Mouse (Mus musculus) heart, embryonic 14.5 days (tissue): ENCODE data around the gene Hspb3. TPM values are rescaled to one million over a fixed set of nuclear protein-coding genes. Genes with fewer than 3 reads are reported as not detected.

Experiments
- ATAC-seq: fragments of 200-750 bp; cut with Nextera tagmentation; 2 replicates; pipeline ENCODE4 v1.8.0; 2017; ENCODE audit warnings: low read depth, moderate TSS enrichment; ENCODE audit not compliant: insufficient number of reproducible peaks, insufficient read depth, low FRiP score
- H3K27ac ChIP-seq, 2 experiments: fragments of 200-500 bp in 1 of 2; fragments of 300-500 bp in 1 of 2; sonication (generic) in 1 of 2; replicated peaks in 1 of 2; 2 replicates each; pipeline ENCODE4 v1.5.1; 2012 to 2014; ENCODE audit warnings: low read depth in 2 of 2, low read length in 2 of 2, control low read depth in 1 of 2, mild to moderate bottlenecking in 1 of 2, mixed read lengths in 1 of 2; ENCODE audit not compliant: control insufficient read depth in 1 of 2, insufficient read depth in 1 of 2
- H3K27me3 ChIP-seq: fragments of 300-500 bp; sonication (generic); 2 replicates; pipeline ENCODE4 v1.6.1; 2014; ENCODE audit warnings: mild to moderate bottlenecking, low read length, control low read depth; ENCODE audit not compliant: control insufficient read depth, insufficient read depth
- H3K36me3 ChIP-seq: fragments of 300-500 bp; sonication (generic); 2 replicates; pipeline ENCODE4 v1.6.1; 2014; ENCODE audit warnings: mild to moderate bottlenecking, control low read depth, low read length, mixed read lengths; ENCODE audit not compliant: control insufficient read depth, insufficient read depth
- H3K4me1 ChIP-seq, 2 experiments: fragments of 200-500 bp in 1 of 2; fragments of 300-500 bp in 1 of 2; sonication (generic) in 1 of 2; 2 replicates each; pipeline ENCODE4 v1.6.1; 2012 to 2014; ENCODE audit warnings: low read length in 2 of 2, control low read depth in 1 of 2, mixed read lengths in 1 of 2; ENCODE audit not compliant: control insufficient read depth in 2 of 2, insufficient read depth in 2 of 2
- H3K4me2 ChIP-seq: fragments of 300-500 bp; sonication (generic); 2 replicates; pipeline ENCODE4 v1.6.1; 2014; ENCODE audit warnings: mild to moderate bottlenecking, low read length
- H3K4me3 ChIP-seq, 2 experiments: fragments of 200-500 bp in 1 of 2; fragments of 300-500 bp in 1 of 2; sonication (generic) in 1 of 2; 2 replicates each; pipeline ENCODE4 v1.5.1; 2012 to 2014; ENCODE audit warnings: low read length in 2 of 2, mild to moderate bottlenecking in 2 of 2, control low read depth in 1 of 2, low read depth in 1 of 2, moderate library complexity in 1 of 2; ENCODE audit not compliant: control insufficient read depth in 1 of 2, insufficient read depth in 1 of 2
- H3K9ac ChIP-seq: fragments of 300-500 bp; sonication (generic); 2 replicates; pipeline ENCODE4 v1.6.1; 2014; ENCODE audit warnings: mild to moderate bottlenecking, low read length
- H3K9me3 ChIP-seq: fragments of 300-500 bp; sonication (generic); 2 replicates; pipeline ENCODE4 v1.6.1; 2016; ENCODE audit warnings: low read length, control low read depth; ENCODE audit not compliant: control insufficient read depth
- WGBS: fragments of 180-500 bp; shearing (Covaris S2); extraction: QIAGEN DNeasy Blood & Tissue Kit; methylation state at CpG from one replicate; pipeline ENCODE4 v1.1.7; 2014; 5-methylcytosine and 5-hydroxymethylcytosine counted together
- polyA plus RNA-seq: library from polyadenylated mRNA; unstranded; fragments of >200 nt; fragmentation: Nextera tagmentation; extraction: Ambion mirVana; gene quantifications from 2 replicates; pipeline ENCODE4 v1.2.1, GENCODE M21; 2014

Hspb3 gene
- polyA plus RNA-seq, 1 experiment from 2014 or later: 60.4 TPM

- Histone ChIP-seq H3K4me3 (peak overlapping the region; percentile 55 to 81), H3K4me2 (peak overlapping the region; percentile 80), H3K9ac (peak overlapping the region; percentile 92), H3K4me1 (peaks cover 26 to 40% of the 10 kb centered on the region in 2 experiments), H3K36me3 (no peaks in the 10 kb centered on the region), H3K27ac (peak overlapping the region; percentile 83 to 91; a peak in 3 of 4 replicates), H3K27me3 (no peaks in the 10 kb centered on the region), H3K9me3 (no peaks in the 10 kb centered on the region)
- WGBS: 7% methylated on average over 49 of the region's 49 CpGs
- no peak for ATAC-seq
These were observed 46.1 kb downstream of the Hspb3 start for GRCm38 (mm10) chr13:113617338-113617890.

DNA sequence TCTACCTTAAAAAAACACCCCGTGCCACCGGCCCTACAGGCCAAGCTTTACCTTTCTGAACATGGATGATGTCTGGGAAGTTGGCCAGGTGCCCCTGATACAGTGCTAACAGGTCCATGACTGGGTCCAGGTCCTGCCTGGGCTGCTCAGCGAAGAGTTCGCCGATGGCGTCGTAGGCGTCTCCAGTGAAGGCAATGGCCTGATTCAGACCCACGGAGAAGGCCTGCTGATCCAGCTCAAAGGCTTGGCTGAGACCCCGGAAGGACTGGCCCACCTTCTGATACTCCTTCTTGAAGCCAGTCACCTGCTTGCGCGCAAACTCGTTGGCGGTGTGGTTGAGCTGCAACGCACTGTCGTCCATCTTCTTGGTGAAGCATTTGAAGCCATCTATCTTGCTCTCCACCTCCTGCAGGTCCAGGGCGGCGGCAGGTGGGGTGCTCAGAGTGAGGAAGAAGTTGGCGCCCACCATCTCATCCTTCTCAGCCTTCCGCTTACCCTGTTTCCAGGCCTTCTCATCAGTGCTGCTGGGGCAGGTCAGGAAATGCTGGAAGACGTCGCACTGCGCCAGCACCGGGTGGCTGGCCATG, 46.6 kb downstream of the Hspb3 start:
- no peak for ATAC-seq
- Histone ChIP-seq H3K4me1 (peaks cover 31 to 45% of the 10 kb centered on the region in 2 experiments), H3K9me3 (no peaks in the 10 kb centered on the region), H3K4me3 (peak overlapping the region; percentile 55 to 81), H3K27ac (peak overlapping the region; percentile 23 to 79; a peak in 3 of 4 replicates), H3K27me3 (no peaks in the 10 kb centered on the region), H3K9ac (peak overlapping the region; percentile 92), H3K36me3 (peaks cover 5% of the 10 kb centered on the region; the same call in 1 of the 2 replicates), H3K4me2 (peak overlapping the region; percentile 80)
- WGBS: 40% methylated on average over 24 of the region's 24 CpGs

DNA sequence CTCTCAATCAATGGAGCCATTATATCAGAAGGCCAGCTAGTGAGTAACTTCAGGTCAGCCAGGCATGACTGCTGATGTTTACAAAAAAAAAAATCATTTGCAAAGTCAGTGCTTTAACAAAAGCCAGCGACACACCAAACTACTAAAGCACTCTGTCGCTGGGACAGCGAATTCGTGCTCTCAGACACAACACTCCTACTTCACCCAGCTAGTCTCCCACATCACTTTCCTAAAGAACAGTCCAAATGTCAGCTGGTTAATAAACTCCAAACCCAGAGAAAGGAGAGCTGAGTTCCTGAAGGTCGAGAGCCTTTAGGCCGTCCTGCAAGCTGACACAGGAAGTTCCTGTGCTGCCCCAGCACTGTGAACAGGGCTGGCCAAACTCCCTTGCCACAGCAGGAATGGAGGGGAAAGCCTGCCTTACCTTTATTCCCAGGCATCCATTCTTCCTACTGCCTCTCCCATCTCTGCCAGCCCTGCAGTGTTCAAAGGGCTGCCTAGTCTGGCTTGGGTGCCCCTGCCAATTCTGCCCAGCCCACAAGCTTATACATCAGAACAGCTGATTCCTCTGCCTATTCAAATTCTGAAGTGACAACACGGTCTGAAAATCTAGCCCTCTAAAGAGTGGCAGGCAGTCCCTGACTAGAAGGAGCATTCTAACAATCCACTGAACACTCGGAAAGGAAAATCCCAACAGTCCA, 47.4 kb downstream of the Hspb3 start:
- ATAC-seq: no peak
- Histone ChIP-seq H3K9me3 (no peaks in the 10 kb centered on the region), H3K4me2 (peak overlapping the region; percentile 80), H3K9ac (peak overlapping the region; percentile 92), H3K27ac (peak overlapping the region; percentile 23 to 79), H3K4me3 (peak overlapping the region; percentile 55 to 81), H3K36me3 (peaks cover 12% of the 10 kb centered on the region), H3K4me1 (peaks cover 37 to 52% of the 10 kb centered on the region in 2 experiments), H3K27me3 (no peaks in the 10 kb centered on the region)
- WGBS: 3% methylated on average over 8 of the region's 8 CpGs

DNA sequence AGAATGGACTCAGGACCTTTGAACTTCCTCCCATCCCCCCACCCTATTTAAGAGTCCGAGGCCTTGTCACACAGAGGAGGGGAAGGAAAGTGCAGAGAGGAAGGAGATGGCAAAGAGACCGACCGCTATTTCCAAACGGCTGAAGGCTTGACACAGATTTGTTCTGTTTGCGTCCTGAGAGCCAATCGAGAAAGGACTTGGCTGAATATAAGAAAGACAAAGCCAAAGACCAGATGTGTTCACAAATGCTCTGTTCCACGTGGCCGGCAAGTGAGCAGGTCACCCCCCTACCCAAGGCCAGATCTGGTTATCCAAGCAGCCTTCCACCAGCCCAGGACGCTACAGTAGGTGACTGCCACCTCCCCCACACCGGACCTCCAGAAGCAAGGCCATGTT, 47.9 kb downstream of the Hspb3 start:
- H3K36me3 ChIP-seq: peaks cover 12% of the 10 kb centered on the region
- no peaks in the 10 kb centered on the region for H3K9me3 ChIP-seq
- ATAC-seq: no peak
- H3K4me2 ChIP-seq: peak overlapping the region; percentile 80
- H3K27ac ChIP-seq: peak overlapping the region; percentile 23 to 79
- peaks cover 41 to 58% of the 10 kb centered on the region in 2 experiments for H3K4me1 ChIP-seq
- peak overlapping the region; percentile 55 to 81 for H3K4me3 ChIP-seq
- peak overlapping the region; percentile 92 for H3K9ac ChIP-seq
- H3K27me3 ChIP-seq: no peaks in the 10 kb centered on the region
- 0% methylated on average over 10 of the region's 10 CpGs for WGBS

GRCm38 (mm10) chr13:113614635-113615545, 48.6 kb downstream of the Hspb3 start:
- Histone ChIP-seq H3K9me3 (no peaks in the 10 kb centered on the region), H3K27me3 (no peaks in the 10 kb centered on the region), H3K4me1 (peaks cover 41 to 64% of the 10 kb centered on the region in 2 experiments), H3K4me3 (peak overlapping the region; percentile 55 to 81), H3K27ac (peak overlapping the region; percentile 71 to 79), H3K36me3 (peaks cover 12% of the 10 kb centered on the region), H3K9ac (peak overlapping the region; percentile 92), H3K4me2 (peak overlapping the region; percentile 80)
- WGBS: 6% methylated on average over 24 of the region's 24 CpGs
- ATAC-seq: peak; percentile 68; the same call in 1 of the 2 replicates

DNA sequence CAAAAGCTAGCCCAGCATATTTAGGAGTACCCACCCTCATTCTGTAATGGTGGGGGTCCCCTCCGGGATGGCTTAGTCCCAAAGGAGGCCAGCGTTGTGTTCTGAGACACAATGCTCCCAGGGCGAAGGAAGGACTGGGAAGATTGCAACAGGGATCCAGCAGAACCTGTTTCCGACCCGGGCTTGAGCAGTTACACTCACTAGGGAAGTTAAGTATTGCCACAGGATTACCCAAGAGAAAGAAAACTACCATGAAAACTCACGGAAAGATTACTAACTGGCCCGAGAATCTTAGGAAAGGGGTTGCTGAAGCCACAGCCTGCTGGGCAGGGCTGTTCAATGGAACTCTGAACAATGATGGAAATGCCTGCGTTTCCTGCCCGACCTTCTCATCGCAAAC, 49.6 kb downstream of the Hspb3 start:
- Histone ChIP-seq H3K27ac (peak overlapping the region in 1 of 2 experiments; percentile 79; a peak in 2 of 4 replicates), H3K4me3 (peak overlapping the region; percentile 24 to 81), H3K9me3 (no peaks in the 10 kb centered on the region), H3K9ac (peak overlapping the region; percentile 92), H3K27me3 (no peaks in the 10 kb centered on the region), H3K4me2 (peak overlapping the region; percentile 80), H3K4me1 (peaks cover 45 to 67% of the 10 kb centered on the region in 2 experiments), H3K36me3 (peaks cover 14% of the 10 kb centered on the region)
- no peak for ATAC-seq
- WGBS: 43% methylated on average over 10 of the region's 10 CpGs

GRCm38 (mm10) chr13:113613341-113613740, 50.1 kb downstream of the Hspb3 start:
- H3K4me2 ChIP-seq: peak overlapping the region; percentile 80
- H3K27ac ChIP-seq: peak overlapping the region in 1 of 2 experiments; percentile 79; a peak in 2 of 4 replicates
- peaks cover 14% of the 10 kb centered on the region for H3K36me3 ChIP-seq
- no peaks in the 10 kb centered on the region for H3K9me3 ChIP-seq
- H3K4me1 ChIP-seq: peaks cover 45 to 70% of the 10 kb centered on the region in 2 experiments
- ATAC-seq: no peak
- peak overlapping the region; percentile 92 for H3K9ac ChIP-seq
- 14% methylated on average over 12 of the region's 12 CpGs for WGBS
- H3K4me3 ChIP-seq: peak overlapping the region; percentile 20 to 81
- H3K27me3 ChIP-seq: no peaks in the 10 kb centered on the region
